Mouse (Mus musculus) hindbrain, embryonic 16.5 days (tissue): ENCODE results near the gene Ndufaf8. TPM values are rescaled to one million over a fixed set of nuclear protein-coding genes. Genes with fewer than 3 reads are reported as not detected.

ENCODE experiments used
- ATAC-seq: fragments of 200-750 bp; cut with Nextera tagmentation; 2 replicates; pipeline ENCODE4 v1.8.0; 2017; ENCODE audit warnings: moderate TSS enrichment, moderate library complexity
- H3K27ac ChIP-seq: fragments of 300-500 bp; sonication (generic); 2 replicates; pipeline ENCODE4 v1.5.1; 2014; ENCODE audit warnings: low read depth, mild to moderate bottlenecking, control low read depth, low read length, moderate library complexity
- H3K27me3 ChIP-seq: fragments of 300-500 bp; sonication (generic); replicated peaks from 2 replicates; pipeline ENCODE4 v1.6.1; 2014; ENCODE audit warnings: low read length; ENCODE audit not compliant: control insufficient read depth, insufficient read depth
- H3K36me3 ChIP-seq: fragments of 300-500 bp; sonication (generic); 2 replicates; pipeline ENCODE4 v1.6.1; 2014; ENCODE audit warnings: mild to moderate bottlenecking, low read length, moderate library complexity, mixed read lengths; ENCODE audit not compliant: control insufficient read depth, insufficient read depth
- H3K4me1 ChIP-seq: fragments of 300-500 bp; sonication (generic); 2 replicates; pipeline ENCODE4 v1.6.1; 2014; ENCODE audit warnings: low read depth, low read length; ENCODE audit not compliant: control insufficient read depth, insufficient read depth
- H3K4me2 ChIP-seq: fragments of 300-500 bp; sonication (generic); 2 replicates; pipeline ENCODE4 v1.6.1; 2014; ENCODE audit warnings: mild to moderate bottlenecking, low read length, control low read depth, moderate library complexity
- H3K4me3 ChIP-seq: fragments of 300-500 bp; sonication (generic); 2 replicates; pipeline ENCODE4 v1.5.1; 2014; ENCODE audit warnings: mild to moderate bottlenecking, low read length, control low read depth, moderate library complexity
- H3K9ac ChIP-seq: fragments of 300-500 bp; sonication (generic); 2 replicates; pipeline ENCODE4 v1.6.1; 2014; ENCODE audit warnings: low read depth, mild to moderate bottlenecking, control low read depth, low read length, moderate library complexity
- H3K9me3 ChIP-seq: fragments of 300-500 bp; sonication (generic); 2 replicates; pipeline ENCODE4 v1.6.1; 2014; ENCODE audit warnings: mild to moderate bottlenecking, low read length, moderate library complexity; ENCODE audit not compliant: control insufficient read depth
- WGBS: fragments of 180-500 bp; shearing (Covaris S2); extraction: QIAGEN DNeasy Blood & Tissue Kit; methylation state at CpG from one replicate; pipeline ENCODE4 v1.1.7; 2014; 5-methylcytosine and 5-hydroxymethylcytosine counted together
- polyA plus RNA-seq: library from polyadenylated mRNA; unstranded; fragments of >200 nt; fragmentation: Nextera tagmentation; extraction: Ambion mirVana; gene quantifications from 2 replicates; pipeline ENCODE4 v1.2.1, GENCODE M21; 2015

The Ndufaf8 gene
- polyA plus RNA-seq, 1 experiment from 2014 or later, result 62.7 TPM

GRCm38 (mm10) chr11:120064006-120064667, 34.6 kb upstream of the Ndufaf8 start:
- H3K4me2 ChIP-seq, result no peak overlapping the region
- H3K27ac ChIP-seq, result no peak overlapping the region
- H3K4me3 ChIP-seq, result no peak overlapping the region
- H3K36me3 ChIP-seq, result peaks cover 5% of the 10 kb centered on the region; the same call in 1 of the 2 replicates
- no peaks in the 10 kb centered on the region for H3K9me3 ChIP-seq
- ATAC-seq, result no peak
- WGBS, result 78% methylated on average over 13 of the region's 13 CpGs
- H3K27me3 ChIP-seq, result no peaks in the 10 kb centered on the region
- H3K4me1 ChIP-seq, result no peaks in the 10 kb centered on the region; the same call in 1 of the 2 replicates
- H3K9ac ChIP-seq, result no peak overlapping the region

- WGBS, result 83% methylated on average over 11 of the region's 11 CpGs
- peaks cover 8% of the 10 kb centered on the region; the same call in 1 of the 2 replicates for H3K36me3 ChIP-seq
- no peak overlapping the region for H3K4me3 ChIP-seq
These were observed 34.1 kb upstream of the Ndufaf8 start for GRCm38 (mm10) chr11:120064668-120065040.

GRCm38 (mm10) chr11:120065291-120065690, 33.4 kb upstream of the Ndufaf8 start:
- ATAC-seq, result no peak
- no peaks in the 10 kb centered on the region for H3K27me3 ChIP-seq
- no peak overlapping the region for H3K4me3 ChIP-seq
- WGBS, result 32% methylated on average over 10 of the region's 10 CpGs
- no peak overlapping the region for H3K9ac ChIP-seq
- no peak overlapping the region; the same call in 1 of the 2 replicates for H3K27ac ChIP-seq
- H3K36me3 ChIP-seq, result peaks cover 12% of the 10 kb centered on the region
- no peaks in the 10 kb centered on the region for H3K9me3 ChIP-seq
- H3K4me2 ChIP-seq, result no peak overlapping the region
- no peaks in the 10 kb centered on the region; the same call in none of the 2 replicates for H3K4me1 ChIP-seq

More at GRCm38 (mm10) chr11:120064668-120065040, 34.1 kb upstream of the Ndufaf8 start:
- Histone ChIP-seq H3K4me1 (no peaks in the 10 kb centered on the region; the same call in none of the 2 replicates), H3K27ac (no peak overlapping the region; the same call in 1 of the 2 replicates), H3K9me3 (no peaks in the 10 kb centered on the region), H3K4me2 (no peak overlapping the region), H3K9ac (no peak overlapping the region), H3K27me3 (no peaks in the 10 kb centered on the region)
- no peak for ATAC-seq

GRCm38 (mm10) chr11:120067834-120068233, 30.9 kb upstream of the Ndufaf8 start:
- no peak overlapping the region for H3K27ac ChIP-seq
- H3K36me3 ChIP-seq, result peaks cover 32% of the 10 kb centered on the region
- H3K9me3 ChIP-seq, result no peaks in the 10 kb centered on the region
- H3K4me1 ChIP-seq, result no peaks in the 10 kb centered on the region; the same call in none of the 2 replicates
- 54% methylated on average over 17 of the region's 17 CpGs for WGBS
- no peak for ATAC-seq
- no peak overlapping the region for H3K4me2 ChIP-seq
- no peak overlapping the region for H3K9ac ChIP-seq
- no peak overlapping the region for H3K4me3 ChIP-seq
- H3K27me3 ChIP-seq, result no peaks in the 10 kb centered on the region

GRCm38 (mm10) chr11:120069261-120069660, 29.5 kb upstream of the Ndufaf8 start:
- no peaks in the 10 kb centered on the region; the same call in none of the 2 replicates for H3K4me1 ChIP-seq
- no peak overlapping the region for H3K9ac ChIP-seq
- no peak for ATAC-seq
- no peaks in the 10 kb centered on the region for H3K9me3 ChIP-seq
- H3K27me3 ChIP-seq, result no peaks in the 10 kb centered on the region
- no peak overlapping the region for H3K4me2 ChIP-seq
- 34% methylated on average over 11 of the region's 11 CpGs for WGBS
- no peak overlapping the region for H3K4me3 ChIP-seq
- no peak overlapping the region for H3K27ac ChIP-seq
- H3K36me3 ChIP-seq, result peaks cover 36% of the 10 kb centered on the region

- Histone ChIP-seq H3K4me3 (no peak overlapping the region), H3K4me1 (no peaks in the 10 kb centered on the region; the same call in none of the 2 replicates), H3K36me3 (peaks cover 38% of the 10 kb centered on the region), H3K27ac (no peak overlapping the region), H3K27me3 (no peaks in the 10 kb centered on the region), H3K4me2 (no peak overlapping the region), H3K9me3 (no peaks in the 10 kb centered on the region), H3K9ac (no peak overlapping the region)
- ATAC-seq, result no peak
- 86% methylated on average over 27 of the region's 27 CpGs for WGBS
These were observed 28.3 kb upstream of the Ndufaf8 start for GRCm38 (mm10) chr11:120070286-120070930.

- Histone ChIP-seq H3K4me3 (no peak overlapping the region), H3K27me3 (no peaks in the 10 kb centered on the region), H3K9ac (no peak overlapping the region), H3K9me3 (no peaks in the 10 kb centered on the region), H3K4me2 (no peak overlapping the region), H3K36me3 (peaks cover 44% of the 10 kb centered on the region), H3K27ac (no peak overlapping the region), H3K4me1 (no peaks in the 10 kb centered on the region; the same call in 1 of the 2 replicates)
- no peak for ATAC-seq
- WGBS, result 19% methylated on average over 12 of the region's 12 CpGs
These were observed 27.7 kb upstream of the Ndufaf8 start for GRCm38 (mm10) chr11:120071065-120071464.

- 84% methylated on average over 7 of the region's 7 CpGs for WGBS
- H3K36me3 ChIP-seq, result peaks cover 51% of the 10 kb centered on the region
- no peak for ATAC-seq
These were observed 26.9 kb upstream of the Ndufaf8 start for GRCm38 (mm10) chr11:120071731-120072320.

More at GRCm38 (mm10) chr11:120071731-120072320, 26.9 kb upstream of the Ndufaf8 start:
- H3K9ac ChIP-seq, result no peak overlapping the region
- no peaks in the 10 kb centered on the region for H3K27me3 ChIP-seq
- no peaks in the 10 kb centered on the region for H3K9me3 ChIP-seq
- no peak overlapping the region for H3K27ac ChIP-seq
- H3K4me2 ChIP-seq, result no peak overlapping the region
- H3K4me1 ChIP-seq, result no peaks in the 10 kb centered on the region; the same call in 1 of the 2 replicates
- H3K4me3 ChIP-seq, result no peak overlapping the region
